16 mouse cellular contexts compared by ENCODE assay signal in the genomic region with DNA sequence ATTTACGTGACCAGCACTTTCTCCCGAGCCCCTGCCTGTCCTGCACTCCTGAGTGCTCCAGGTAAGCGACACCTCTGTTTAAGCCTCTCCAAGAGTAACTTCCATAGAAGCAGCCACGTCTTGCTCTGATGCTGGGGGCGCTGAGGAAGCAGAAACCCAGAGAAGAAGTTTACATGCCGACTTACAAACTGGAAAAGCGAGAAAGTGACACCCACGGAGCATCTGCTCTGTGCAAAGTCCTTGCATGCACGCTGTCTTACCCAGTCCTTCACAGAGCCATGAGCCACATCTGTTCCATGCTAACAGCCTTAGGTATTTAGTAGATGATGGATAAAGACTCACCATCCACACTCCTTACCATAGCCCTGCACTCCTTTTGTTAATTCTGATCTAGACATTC. TPM values are rescaled to one million over a fixed set of nuclear protein-coding genes. Genes with fewer than 3 reads are reported as not detected.
DNase-seq lines count a peak whose midpoint lies in the region.
"Had no signal": no experiment of that assay in that cellular context is flagged by ENCODE, and none has a peak within 500 bp of the region (broad histone marks: within the 10 kb centered on the region; RNA-seq: fewer than 3 reads in every experiment).

No protein-coding gene starts in this region.

- intact Hi-C loops in left cerebral cortex, postnatal 10 days (cut with DNase I): no loop called here
- intact Hi-C loops in left cerebral cortex, postnatal 36 days (cut with DNase I): loop anchor here (5.0 kb wide), 1 partner anchor 37 kb away; no protein-coding TSS in a partner anchor

- DNase-seq in left cerebral cortex, adult 11 months (ENCODE audit: low spot score): peak; percentile 62
- DNase-seq in left cerebral cortex, postnatal 10 days (ENCODE audit: extremely low spot score in 1 of 2, low spot score in 2 of 2): no peak
- DNase-seq in frontal cortex, postnatal 25 days (ENCODE audit: low spot score in 2 of 2): peak; percentile 42 to 52
- DNase-seq in left cerebral cortex, postnatal 36 days (ENCODE audit: low spot score in 2 of 2): peak; percentile 77 to 79
- no peak for DNase-seq in gastrocnemius, postnatal 25 days
- DNase-seq in kidney, postnatal 25 days: no peak
- DNase-seq in adrenal gland, adult 18-20 months (ENCODE audit: low spot score in 2 of 2): no peak
- DNase-seq: adrenal gland, postnatal 36 days; cerebellum, adult 18-20 months; cerebellum, postnatal 25 days; forebrain, postnatal 0 days; gastrocnemius, postnatal 36 days; thymus, postnatal 14 days had no signal

RNA-seq across cellular contexts. Expression of gene Syt17, which starts 48.3 kb away (rescaled TPM):
- 10 to 100 TPM; 47.9 to 51.3 TPM for total RNA-seq in left cerebral cortex, postnatal 10 days (2021)
- 10 to 100 TPM; 55.3 to 70.6 TPM for total RNA-seq in left cerebral cortex, postnatal 36 days (2021)
- total RNA-seq in gastrocnemius, postnatal 25 days (2021): under 1 TPM; 0.64 to 0.74 TPM
- 1 to 10 TPM; 5.3 to 7.2 TPM for total RNA-seq in adrenal gland, adult 18-20 months (2021)
- total RNA-seq: CH12.LX; hematopoietic stem cell, adult 5-6 weeks; MEL had no signal

Comparison
In these comparisons a context has a peak if more than half of its experiments do, and no peak if none do; other contexts are left out.
1. DNase-seq: peak in left cerebral cortex, adult 11 months (single experiment), frontal cortex, postnatal 25 days (2 of 2) and left cerebral cortex, postnatal 36 days (2 of 2); none in left cerebral cortex, postnatal 10 days (0 of 2), gastrocnemius, postnatal 25 days (single experiment), kidney, postnatal 25 days (0 of 2) and adrenal gland, adult 18-20 months (0 of 2).
2. RNA of gene Syt17, which starts 48.3 kb away (total RNA-seq): 55.3 to 70.6 TPM in left cerebral cortex, postnatal 36 days and 47.9 to 51.3 TPM in left cerebral cortex, postnatal 10 days; 5.3 to 7.2 TPM in adrenal gland, adult 18-20 months and 0.64 to 0.74 TPM in gastrocnemius, postnatal 25 days; every median in the first group is over 4 times any median in the second.